Comparison of ENCODE assay signal across 7 mouse cellular contexts in genomic region chr4:131254243-131254642, GRCm38 (mm10).
DNase-seq lines count a peak whose midpoint lies in the region; ATAC-seq and TF ChIP-seq lines count a peak whose summit lies in the region.

No protein-coding gene starts in this region.

- TF ChIP-seq CTCF in lung, adult 2 months (IDR thresholded peaks at IDR 0.05; ENCODE audit: insufficient read depth, low read length), result no peak

- H3K36me3 ChIP-seq in forebrain, embryonic 12.5 days (replicated peaks), result no peaks in the 10 kb centered on the region
- H3K36me3 ChIP-seq in forebrain, embryonic 14.5 days (ENCODE audit: control insufficient read depth, insufficient read depth, low read length), result no peaks in the 10 kb centered on the region

- DNase-seq in adrenal gland, adult 2 months, result peak; percentile 94
- peak; percentile 30 to 45 for DNase-seq in adrenal gland, postnatal 4 days (ENCODE audit: low spot score in 2 of 2)
- DNase-seq in heart, postnatal 25 days (ENCODE audit: low spot score), result peak; percentile 57
- peak; percentile 20 for DNase-seq in lung, adult 2 months
- no peak for DNase-seq in frontal cortex, postnatal 25 days (ENCODE audit: low spot score in 2 of 2)
- DNase-seq in forebrain, embryonic 14.5 days (ENCODE audit: low spot score), result no peak

- no peak overlapping the region for H3K4me3 ChIP-seq in lung, adult 2 months (replicated peaks; ENCODE audit: extremely low read depth, low read depth, low read length)
- no peak overlapping the region for H3K4me3 ChIP-seq in forebrain, embryonic 12.5 days (replicated peaks)
- H3K4me3 ChIP-seq in forebrain, embryonic 14.5 days (ENCODE audit: low read depth, low read length), result no peak overlapping the region

- H3K4me2 ChIP-seq in forebrain, embryonic 12.5 days, result no peak overlapping the region
- no peak overlapping the region for H3K4me2 ChIP-seq in forebrain, embryonic 14.5 days (ENCODE audit: low read length)

- no peaks in the 10 kb centered on the region for H3K9me3 ChIP-seq in forebrain, embryonic 12.5 days
- no peaks in the 10 kb centered on the region for H3K9me3 ChIP-seq in forebrain, embryonic 14.5 days (replicated peaks; ENCODE audit: control insufficient read depth, low read length)

- ATAC-seq in forebrain, embryonic 12.5 days (ENCODE audit: low FRiP score), result no peak
- ATAC-seq in forebrain, embryonic 14.5 days, result no peak

- no peak overlapping the region for H3K9ac ChIP-seq in forebrain, embryonic 12.5 days
- no peak overlapping the region for H3K9ac ChIP-seq in forebrain, embryonic 14.5 days (ENCODE audit: low read length)

- no peak for TF ChIP-seq POLR2A in lung, adult 2 months (IDR thresholded peaks at IDR 0.05; ENCODE audit: borderline replicate concordance, extremely low read depth, low read depth, low read length)

- H3K27me3 ChIP-seq in forebrain, embryonic 12.5 days, result peaks cover 4% of the 10 kb centered on the region; the same call in 1 of the 2 replicates
- H3K27me3 ChIP-seq in forebrain, embryonic 14.5 days (replicated peaks; ENCODE audit: control insufficient read depth, insufficient read depth, low read length), result no peaks in the 10 kb centered on the region

- H3K4me1 ChIP-seq in lung, adult 2 months (ENCODE audit: control insufficient read depth, insufficient read depth, low read length), result peaks cover 7% of the 10 kb centered on the region; the same call in 1 of the 2 replicates
- peaks cover 27% of the 10 kb centered on the region for H3K4me1 ChIP-seq in forebrain, embryonic 12.5 days
- peaks cover 8% of the 10 kb centered on the region; the same call in 1 of the 2 replicates for H3K4me1 ChIP-seq in forebrain, embryonic 14.5 days (ENCODE audit: control insufficient read depth, insufficient read depth, low read length)

- no peak overlapping the region for H3K27ac ChIP-seq in forebrain, embryonic 12.5 days
- H3K27ac ChIP-seq in forebrain, embryonic 14.5 days (ENCODE audit: low read depth, low read length), result no peak overlapping the region

- intact Hi-C loops in heart, postnatal 25 days (cut with DNase I), result loop anchor here (5.0 kb wide), 1 partner anchor 292 kb away; no protein-coding TSS in a partner anchor

- WGBS in lung, adult 2 months, result 41% methylated on average over 7 of the region's 7 CpGs
- WGBS in forebrain, embryonic 12.5 days, result 81% methylated on average over 7 of the region's 7 CpGs
- 75% methylated on average over 7 of the region's 7 CpGs for WGBS in forebrain, embryonic 14.5 days

Comparison
In these comparisons a context has a peak if more than half of its experiments do, and no peak if none do; other contexts are left out.
1. DNase-seq: peak in adrenal gland, adult 2 months (single experiment), adrenal gland, postnatal 4 days (2 of 2), heart, postnatal 25 days (single experiment) and lung, adult 2 months (single experiment); none in frontal cortex, postnatal 25 days (0 of 2) and forebrain, embryonic 14.5 days (single experiment).